Mouse (Mus musculus) left cerebral cortex, postnatal 25 days (tissue): ENCODE data around the gene Guca2b. TPM values are rescaled to one million over a fixed set of nuclear protein-coding genes. Genes with fewer than 3 reads are reported as not detected.

ENCODE experiments used
- DNase-seq, 2 experiments: peaks; one replicate each; pipeline ENCODE4 v3.0.0; 2022; ENCODE audit warnings: low spot score in 2 of 2, mixed read lengths in 1 of 2
- intact Hi-C: fragments of 180-260 bp; cut with DNase I; formaldehyde crosslinking; loops from one replicate; pipeline ENCODE4 v1.15.1; 2025
- total RNA-seq, 2 experiments: library from RNA; stranded (reverse); gene quantifications; 2 replicates each; pipeline ENCODE4 v1.2.3; 2021

Guca2b gene
- total RNA-seq: not detected

DNA sequence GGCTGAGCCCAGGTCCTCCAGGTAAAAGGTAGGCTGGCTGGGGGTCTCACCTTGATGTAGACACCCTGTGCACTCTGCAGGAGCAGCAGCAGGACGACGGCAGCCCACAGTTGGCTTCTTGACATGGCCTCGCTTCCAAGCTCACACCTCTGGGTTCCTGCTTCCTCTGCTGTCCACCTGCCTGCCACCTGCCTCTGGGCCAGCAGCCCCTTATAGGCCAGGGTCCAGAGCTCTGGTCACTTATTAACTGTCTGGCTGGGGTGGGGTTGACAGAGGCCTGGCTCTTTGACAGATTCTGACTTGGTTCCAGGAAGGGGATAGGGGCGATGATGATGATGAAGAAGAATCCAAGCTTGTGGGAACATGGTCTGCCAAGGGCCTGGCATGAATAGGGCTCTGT, at the start of gene Guca2b:
Guca2b (minus strand) TSS at position 224 of the 400 bp plus-strand sequence.
- no peak for DNase-seq
- intact Hi-C loops: no loop called here

GRCm38 (mm10) chr4:119707751-119708150, 49.0 kb upstream of the Guca2b start:
- no peak for DNase-seq
- intact Hi-C loops: no loop called here

DNA sequence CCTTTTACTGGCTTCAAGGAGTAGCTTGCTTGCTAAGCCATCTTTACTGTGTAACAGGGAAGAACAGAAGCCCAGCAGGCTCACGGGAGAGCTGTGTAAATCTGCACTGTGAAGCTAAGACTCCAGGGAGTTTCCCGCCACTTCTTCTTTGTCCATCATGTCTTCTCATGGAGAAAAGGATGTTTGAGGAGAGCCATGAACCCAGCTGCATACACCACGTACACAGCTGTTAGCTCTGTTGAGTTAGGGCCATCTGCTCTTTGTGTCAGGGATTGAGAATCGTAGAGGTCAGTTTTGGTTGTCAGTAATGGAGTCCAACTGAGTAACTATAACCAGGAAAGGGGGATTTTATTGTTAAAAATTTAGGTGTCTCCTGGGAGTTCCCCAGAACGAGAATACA, 48.6 kb upstream of the Guca2b start:
- intact Hi-C loops: no loop called here
- no peak for DNase-seq

- intact Hi-C loops: no loop called here
- DNase-seq: no peak
Measured at GRCm38 (mm10) chr4:119703965-119704364, 45.2 kb upstream of the Guca2b start.

- no peak for DNase-seq
- intact Hi-C loops: no loop called here
Measured at GRCm38 (mm10) chr4:119701269-119701954, 42.7 kb upstream of the Guca2b start.

GRCm38 (mm10) chr4:119698339-119698738, 39.6 kb upstream of the Guca2b start:
- intact Hi-C loops: no loop called here
- DNase-seq: no peak

GRCm38 (mm10) chr4:119685746-119686145, 27.0 kb upstream of the Guca2b start:
- no peak for DNase-seq

GRCm38 (mm10) chr4:119682596-119682995, 23.8 kb upstream of the Guca2b start:
- intact Hi-C loops: no loop called here
- peak in 1 of 2 experiments; percentile 20 for DNase-seq

More at GRCm38 (mm10) chr4:119685746-119686145, 27.0 kb upstream of the Guca2b start:
- intact Hi-C loops: no loop called here

DNA sequence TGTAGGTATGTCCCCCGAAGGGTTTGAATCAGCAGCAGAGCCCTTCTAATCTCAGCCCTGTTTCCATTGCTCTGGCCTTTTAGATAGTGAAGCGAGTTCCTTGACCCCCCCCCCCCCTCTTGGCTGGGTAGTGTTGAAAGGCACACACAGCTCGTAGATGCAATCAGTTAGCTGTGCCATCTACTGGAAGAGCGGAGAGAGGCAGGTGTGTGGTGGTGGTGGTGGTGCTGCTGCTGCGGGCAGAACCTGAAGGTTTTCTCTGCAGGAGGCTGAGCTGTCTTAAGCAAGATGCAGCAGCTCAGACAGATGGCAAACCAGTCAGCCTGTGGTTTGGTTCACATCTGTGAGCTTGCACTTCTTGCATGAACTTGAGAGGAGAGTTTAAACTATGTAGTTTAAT, 13.9 kb upstream of the Guca2b start:
- peak in 1 of 2 experiments; percentile 35 for DNase-seq
- intact Hi-C loops: no loop called here

DNA sequence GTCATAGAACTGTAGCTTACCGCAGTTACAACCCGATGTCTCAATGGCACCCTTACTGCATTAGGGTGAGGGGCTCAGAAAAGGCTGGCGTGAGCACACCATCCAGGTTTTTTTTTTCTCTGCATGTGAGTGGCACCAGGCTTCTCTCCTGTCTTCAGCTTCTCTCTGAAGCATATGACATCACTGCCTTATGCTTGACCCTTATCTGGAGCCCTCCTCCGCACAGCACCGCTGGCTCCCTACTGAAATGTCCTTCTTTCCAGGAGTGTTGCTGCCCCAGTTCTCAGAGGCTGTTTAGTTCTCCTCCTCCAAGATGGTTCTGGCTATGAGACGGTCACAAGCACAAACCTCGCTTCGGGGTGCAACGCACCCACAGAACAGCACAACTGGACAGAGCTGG, 12.4 kb upstream of the Guca2b start:
- DNase-seq: no peak
- intact Hi-C loops: no loop called here

GRCm38 (mm10) chr4:119670736-119671135, 12.0 kb upstream of the Guca2b start:
- intact Hi-C loops: no loop called here

GRCm38 (mm10) chr4:119670210-119670555, 11.4 kb upstream of the Guca2b start:
- intact Hi-C loops: no loop called here
- DNase-seq: no peak

More at GRCm38 (mm10) chr4:119670736-119671135, 12.0 kb upstream of the Guca2b start:
- DNase-seq: no peak

- intact Hi-C loops: loop anchor here (10.0 kb wide), 1 partner anchor 425 kb away; no protein-coding TSS in a partner anchor
Measured at GRCm38 (mm10) chr4:119669356-119670209, 10.8 kb upstream of the Guca2b start.

DNA sequence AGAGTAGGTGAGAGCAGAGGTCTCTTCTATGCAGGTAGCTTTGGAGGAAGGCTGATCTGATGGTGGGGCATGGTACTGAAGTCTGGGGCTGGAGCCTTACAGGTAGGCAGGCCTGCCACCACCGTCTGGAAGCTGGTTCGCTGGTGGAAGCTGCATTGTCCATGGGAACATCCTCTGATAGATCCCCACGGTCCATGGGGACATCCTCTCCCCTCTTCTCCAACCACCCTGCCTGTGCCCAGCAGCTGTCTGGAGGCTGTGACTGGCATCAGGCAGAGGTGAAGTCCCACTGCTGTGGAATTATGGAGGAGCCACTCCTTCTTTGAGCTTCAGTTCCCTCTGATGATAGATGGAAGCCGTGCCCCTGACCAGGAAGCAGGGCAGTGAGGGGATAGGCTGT, 9.8 kb upstream of the Guca2b start:
- no peak for DNase-seq
- intact Hi-C loops: loop anchor here (10.0 kb wide), 1 partner anchor 424 kb away; no protein-coding TSS in a partner anchor

More at GRCm38 (mm10) chr4:119669356-119670209, 10.8 kb upstream of the Guca2b start:
- DNase-seq: peak in 1 of 2 experiments; percentile 52

DNA sequence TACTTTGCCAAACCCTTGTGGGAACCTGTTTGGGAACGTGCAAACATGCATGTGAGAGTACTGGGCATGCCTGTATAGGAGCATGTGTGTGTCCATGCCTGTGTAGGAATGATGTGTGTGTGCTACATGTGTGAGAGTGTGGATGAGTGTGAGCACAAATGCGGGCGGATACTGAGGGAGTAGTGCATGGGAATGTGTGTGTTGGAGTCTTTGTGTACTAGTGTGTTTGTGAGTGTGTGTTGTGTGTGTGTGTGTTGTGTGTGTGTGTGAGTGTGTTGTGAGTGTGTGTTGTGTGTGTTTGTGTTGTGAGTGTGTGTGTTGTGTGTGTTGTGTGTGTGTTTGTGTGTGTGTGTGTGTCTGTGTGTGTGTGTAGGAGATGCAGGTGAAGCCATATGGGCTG, 9.4 kb upstream of the Guca2b start:
- DNase-seq: no peak
- intact Hi-C loops: loop anchor here (10.0 kb wide), 1 partner anchor 423 kb away; no protein-coding TSS in a partner anchor

DNA sequence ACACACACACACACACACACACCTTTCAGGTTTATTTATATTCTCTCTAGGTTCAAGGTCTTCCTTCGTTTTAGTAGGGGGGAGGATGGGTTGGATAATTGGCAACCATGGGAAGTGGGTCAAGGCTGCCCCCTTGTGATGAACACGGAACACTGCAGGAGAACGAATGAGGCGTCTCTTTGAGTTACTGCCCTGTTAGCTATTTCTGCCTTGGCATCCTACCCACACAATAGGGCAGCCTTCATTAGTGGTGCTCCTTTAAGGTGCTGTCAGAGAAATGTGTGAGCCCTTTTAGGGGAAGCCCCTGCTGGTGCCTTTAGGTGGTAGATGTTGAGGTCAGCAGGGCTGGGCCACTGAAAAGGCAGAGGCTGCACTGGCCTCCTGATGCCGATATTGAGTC, 8.7 kb upstream of the Guca2b start:
- intact Hi-C loops: loop anchor here (10.0 kb wide), 1 partner anchor 423 kb away; no protein-coding TSS in a partner anchor

DNA sequence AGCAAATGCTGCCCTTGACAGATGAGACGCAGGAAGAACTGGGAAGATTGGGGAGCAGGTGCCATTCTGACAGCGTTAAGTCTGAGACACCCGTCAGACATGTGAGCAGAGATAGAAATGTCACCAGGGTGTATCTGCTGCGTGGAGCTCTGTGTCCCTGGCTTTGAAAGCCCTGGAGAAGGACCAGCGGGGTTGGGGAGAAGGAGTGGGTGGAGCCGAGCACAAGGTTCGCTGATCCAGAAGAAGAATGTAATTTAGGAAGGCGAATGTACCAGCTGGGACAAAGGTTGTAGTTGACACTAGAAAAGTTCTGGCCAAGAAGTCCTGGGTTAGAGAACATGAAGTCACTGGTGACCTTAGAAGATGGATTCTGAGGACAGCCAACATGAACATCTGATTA, 7.4 kb upstream of the Guca2b start:
- intact Hi-C loops: loop anchor here (10.0 kb wide), 1 partner anchor 421 kb away; no protein-coding TSS in a partner anchor
- DNase-seq: no peak

More for the DNA sequence above, 8.7 kb upstream of the Guca2b start:
- DNase-seq: peak in 1 of 2 experiments; percentile 33

- intact Hi-C loops: loop anchor here (10.0 kb wide), 1 partner anchor 420 kb away; no protein-coding TSS in a partner anchor
Measured at GRCm38 (mm10) chr4:119665166-119665565, 6.4 kb upstream of the Guca2b start.

GRCm38 (mm10) chr4:119663409-119664095, 4.8 kb upstream of the Guca2b start:
- intact Hi-C loops: loop anchor here (10.0 kb wide), 1 partner anchor 419 kb away; no protein-coding TSS in a partner anchor
- no peak for DNase-seq

More at GRCm38 (mm10) chr4:119665166-119665565, 6.4 kb upstream of the Guca2b start:
- no peak for DNase-seq
